Mouse (Mus musculus): ENCODE measurements around the gene Gli1.

DNA sequence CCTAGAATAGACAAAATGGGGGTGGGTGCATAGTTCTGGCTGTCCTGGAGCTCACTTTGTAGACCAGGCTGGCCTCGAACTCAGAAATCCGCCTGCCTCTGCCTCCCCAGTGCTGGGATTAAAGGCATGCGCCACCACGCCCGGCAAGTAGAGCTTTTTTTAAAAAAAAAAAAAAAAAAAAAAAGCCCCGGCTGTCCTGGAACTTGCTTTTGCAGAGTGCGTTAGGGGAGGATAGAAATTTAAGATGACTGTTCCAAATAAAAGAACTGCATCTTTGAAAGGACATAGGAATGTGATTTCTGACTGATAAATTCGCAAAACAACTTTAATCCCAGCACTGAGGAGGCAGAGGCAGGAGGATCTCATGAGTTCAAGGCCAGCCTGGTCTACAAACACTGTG lies 37.9 kb upstream of the Gli1 start:
- TF ChIP-seq CTCF (IDR thresholded peaks at IDR 0.05) (no peak), EP300 (IDR thresholded peaks at IDR 0.05) (no peak)
